Mouse (Mus musculus) hindbrain, embryonic 10.5 days (tissue): ENCODE results near the gene Tmc8. TPM values are rescaled to one million over a fixed set of nuclear protein-coding genes. Genes with fewer than 3 reads are reported as not detected.

ENCODE experiments used
- DNase-seq: peaks from one replicate; pipeline ENCODE4 v3.0.0-alpha.2; 2017; ENCODE audit warnings: low spot score
- H3K27ac ChIP-seq: fragments of 300-500 bp; sonication (generic); 2 replicates; pipeline ENCODE4 v1.5.1; 2016; ENCODE audit warnings: mild to moderate bottlenecking, moderate library complexity
- H3K27me3 ChIP-seq: fragments of 300-500 bp; sonication (generic); 2 replicates; pipeline ENCODE4 v1.6.1; 2016; ENCODE audit warnings: mild to moderate bottlenecking; ENCODE audit not compliant: poor library complexity, insufficient read depth, severe bottlenecking
- H3K36me3 ChIP-seq: fragments of 300-500 bp; sonication (generic); 2 replicates; pipeline ENCODE4 v1.6.1; 2016; ENCODE audit warnings: mild to moderate bottlenecking, moderate library complexity
- H3K4me1 ChIP-seq: fragments of 300-500 bp; sonication (generic); replicated peaks from 2 replicates; pipeline ENCODE4 v1.6.1; 2016; ENCODE audit warnings: mild to moderate bottlenecking
- H3K4me3 ChIP-seq: fragments of 300-500 bp; sonication (generic); 2 replicates; pipeline ENCODE4 v1.5.1; 2016; ENCODE audit warnings: mild to moderate bottlenecking, moderate library complexity
- H3K9me3 ChIP-seq: fragments of 300-500 bp; sonication (generic); 2 replicates; pipeline ENCODE4 v1.6.1; 2016; ENCODE audit warnings: mild to moderate bottlenecking, moderate library complexity
- WGBS: fragments of 180-500 bp; shearing (Covaris S2); methylation state at CpG from one replicate; pipeline ENCODE4 v1.1.7; 2016; 5-methylcytosine and 5-hydroxymethylcytosine counted together
- polyA plus RNA-seq: library from polyadenylated mRNA; unstranded; fragments of >200 nt; fragmentation: Nextera tagmentation; extraction: Ambion mirVana; gene quantifications from 2 replicates; pipeline ENCODE4 v1.2.1, GENCODE M21; 2016

Gene Tmc8
- polyA plus RNA-seq, 1 experiment from 2014 or later, result 1.5 TPM

- Histone ChIP-seq H3K4me1 (no peaks in the 10 kb centered on the region), H3K27ac (no peak overlapping the region), H3K4me3 (no peak overlapping the region), H3K36me3 (peaks cover 96% of the 10 kb centered on the region), H3K27me3 (no peaks in the 10 kb centered on the region), H3K9me3 (no peaks in the 10 kb centered on the region)
- WGBS, result 96% methylated on average over 26 of the region's 26 CpGs
- no peak for DNase-seq
These were observed 21.3 kb upstream of the Tmc8 start for GRCm38 (mm10) chr11:117760374-117761119.

DNA sequence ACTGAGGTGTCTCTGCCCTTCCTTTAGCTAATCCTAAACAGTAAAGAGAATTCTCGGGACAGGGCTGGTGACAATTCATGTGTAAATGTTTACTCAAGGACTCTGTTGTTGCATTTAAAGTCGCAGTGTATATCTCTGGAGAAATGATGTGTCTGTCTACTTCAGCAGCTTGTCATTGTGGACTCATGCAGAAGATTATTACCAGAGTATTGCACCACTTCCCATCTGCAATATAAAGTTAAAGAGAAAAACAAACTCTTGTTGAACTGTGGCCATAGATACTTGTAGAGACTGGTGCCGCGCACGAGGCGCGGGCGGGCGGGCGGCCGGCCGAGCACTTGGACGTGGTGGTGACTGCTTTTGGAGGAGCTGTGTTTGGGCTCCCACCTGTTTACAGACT lies 20.1 kb upstream of the Tmc8 start:
- no peak overlapping the region for H3K4me3 ChIP-seq
- 94% methylated on average over 13 of the region's 13 CpGs for WGBS
- no peaks in the 10 kb centered on the region for H3K4me1 ChIP-seq
- no peak overlapping the region for H3K27ac ChIP-seq
- peaks cover 96% of the 10 kb centered on the region for H3K36me3 ChIP-seq
- no peak for DNase-seq
- no peaks in the 10 kb centered on the region for H3K9me3 ChIP-seq
- no peaks in the 10 kb centered on the region for H3K27me3 ChIP-seq

DNA sequence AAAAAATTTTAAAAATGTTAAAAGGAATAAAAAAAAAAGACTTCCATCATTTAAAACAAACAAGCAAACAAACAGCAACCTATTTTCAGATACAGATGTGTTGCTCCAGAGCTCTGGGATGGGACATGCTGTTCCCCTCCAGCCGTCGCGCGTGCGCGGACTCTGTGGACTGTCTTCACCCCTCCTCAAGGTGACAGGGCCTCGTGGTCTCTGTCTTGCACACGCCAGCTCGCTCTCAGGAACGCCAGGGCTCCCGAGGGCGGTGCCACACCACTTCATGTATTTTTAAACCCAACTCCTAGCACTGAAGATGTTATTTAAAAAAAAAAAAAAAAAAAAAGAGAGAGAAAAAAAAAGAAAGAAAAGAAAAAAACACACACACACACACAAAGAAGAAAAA lies 19.6 kb upstream of the Tmc8 start:
- Histone ChIP-seq H3K27me3 (no peaks in the 10 kb centered on the region), H3K27ac (no peak overlapping the region), H3K36me3 (peaks cover 92% of the 10 kb centered on the region), H3K9me3 (no peaks in the 10 kb centered on the region), H3K4me3 (no peak overlapping the region), H3K4me1 (no peaks in the 10 kb centered on the region)
- WGBS, result 94% methylated on average over 12 of the region's 12 CpGs
- DNase-seq, result no peak

GRCm38 (mm10) chr11:117764319-117764718 lies 17.6 kb upstream of the Tmc8 start:
- no peak overlapping the region for H3K27ac ChIP-seq
- 91% methylated on average over 9 of the region's 9 CpGs for WGBS
- no peaks in the 10 kb centered on the region for H3K9me3 ChIP-seq
- DNase-seq, result no peak
- peaks cover 76% of the 10 kb centered on the region for H3K36me3 ChIP-seq
- no peaks in the 10 kb centered on the region for H3K27me3 ChIP-seq
- no peak overlapping the region for H3K4me3 ChIP-seq
- H3K4me1 ChIP-seq, result peaks cover 5% of the 10 kb centered on the region; the same call in 1 of the 2 replicates

GRCm38 (mm10) chr11:117765361-117765760 lies 16.5 kb upstream of the Tmc8 start:
- H3K36me3 ChIP-seq, result peaks cover 75% of the 10 kb centered on the region
- 87% methylated on average over 5 of the region's 5 CpGs for WGBS

GRCm38 (mm10) chr11:117766275-117766674 lies 15.6 kb upstream of the Tmc8 start:
- no peak for DNase-seq
- 85% methylated on average over 3 of the region's 3 CpGs for WGBS
- no peaks in the 10 kb centered on the region for H3K9me3 ChIP-seq
- H3K27ac ChIP-seq, result no peak overlapping the region
- H3K4me3 ChIP-seq, result no peak overlapping the region
- no peaks in the 10 kb centered on the region for H3K27me3 ChIP-seq
- H3K4me1 ChIP-seq, result peaks cover 9% of the 10 kb centered on the region; the same call in 1 of the 2 replicates
- H3K36me3 ChIP-seq, result peaks cover 67% of the 10 kb centered on the region

More at GRCm38 (mm10) chr11:117765361-117765760, 16.5 kb upstream of the Tmc8 start:
- Histone ChIP-seq H3K4me3 (no peak overlapping the region), H3K9me3 (no peaks in the 10 kb centered on the region), H3K27ac (peak overlapping the region; percentile 23; the same call in 1 of the 2 replicates), H3K4me1 (peaks cover 9% of the 10 kb centered on the region; the same call in 1 of the 2 replicates), H3K27me3 (no peaks in the 10 kb centered on the region)
- no peak for DNase-seq

DNA sequence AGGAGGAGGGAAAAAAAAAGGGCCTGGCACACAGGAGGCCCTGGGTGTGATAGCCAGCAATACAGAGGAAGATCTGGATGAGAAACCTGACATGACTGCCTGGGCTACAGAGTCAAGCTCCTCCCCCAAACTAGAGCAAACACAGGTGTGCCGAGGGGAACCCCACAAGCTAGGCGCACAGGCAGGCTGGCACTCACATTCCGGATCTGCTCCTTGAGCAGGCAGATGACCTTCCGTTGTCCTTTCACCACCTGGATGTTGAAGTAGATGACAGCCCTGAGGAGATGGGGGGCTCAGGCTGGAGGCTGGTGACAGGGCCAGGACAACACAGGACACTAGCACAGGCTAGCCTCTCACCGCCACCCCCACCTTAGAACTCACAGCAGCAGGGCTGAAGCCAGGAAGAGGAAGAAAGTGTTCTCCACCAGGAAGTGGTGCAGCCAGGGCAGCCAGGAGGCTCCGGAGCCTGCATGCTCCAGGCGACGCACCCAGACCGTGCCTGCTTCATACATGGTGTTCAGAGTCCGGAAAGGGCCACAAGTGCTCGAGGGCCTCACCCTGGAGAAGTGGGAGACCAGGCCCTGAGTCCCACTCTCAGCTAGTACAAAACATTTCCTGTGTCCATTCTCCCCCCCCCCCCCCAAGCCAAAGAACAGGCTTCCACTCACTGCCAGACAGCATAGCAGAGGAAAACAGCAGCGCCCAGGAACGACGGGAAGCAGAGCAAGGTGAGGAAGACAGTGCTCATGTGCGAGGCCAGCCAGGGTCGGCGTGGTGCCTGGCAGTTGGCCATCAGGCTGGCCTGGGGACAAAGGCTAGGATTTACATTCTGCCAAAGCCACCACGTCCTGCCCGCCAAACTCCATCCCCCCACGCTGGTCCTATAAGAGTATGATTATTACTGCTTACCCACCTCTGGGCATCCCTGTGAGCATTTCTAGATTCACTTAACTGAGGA lies 12.9 kb upstream of the Tmc8 start:
- WGBS, result 89% methylated on average over 20 of the region's 20 CpGs
- Histone ChIP-seq H3K27ac (peak overlapping the region; percentile 62), H3K27me3 (no peaks in the 10 kb centered on the region), H3K4me3 (no peak overlapping the region), H3K4me1 (peaks cover 9% of the 10 kb centered on the region; the same call in 1 of the 2 replicates), H3K9me3 (no peaks in the 10 kb centered on the region), H3K36me3 (peaks cover 59% of the 10 kb centered on the region)
- peak; percentile 2 for DNase-seq

- Histone ChIP-seq H3K27ac (peak overlapping the region; percentile 62; the same call in 1 of the 2 replicates), H3K36me3 (peaks cover 55% of the 10 kb centered on the region), H3K9me3 (no peaks in the 10 kb centered on the region), H3K27me3 (no peaks in the 10 kb centered on the region), H3K4me3 (no peak overlapping the region), H3K4me1 (peaks cover 9% of the 10 kb centered on the region; the same call in 1 of the 2 replicates)
- no peak for DNase-seq
- 90% methylated on average over 7 of the region's 7 CpGs for WGBS
These were observed 12.2 kb upstream of the Tmc8 start for GRCm38 (mm10) chr11:117769683-117770047.

DNA sequence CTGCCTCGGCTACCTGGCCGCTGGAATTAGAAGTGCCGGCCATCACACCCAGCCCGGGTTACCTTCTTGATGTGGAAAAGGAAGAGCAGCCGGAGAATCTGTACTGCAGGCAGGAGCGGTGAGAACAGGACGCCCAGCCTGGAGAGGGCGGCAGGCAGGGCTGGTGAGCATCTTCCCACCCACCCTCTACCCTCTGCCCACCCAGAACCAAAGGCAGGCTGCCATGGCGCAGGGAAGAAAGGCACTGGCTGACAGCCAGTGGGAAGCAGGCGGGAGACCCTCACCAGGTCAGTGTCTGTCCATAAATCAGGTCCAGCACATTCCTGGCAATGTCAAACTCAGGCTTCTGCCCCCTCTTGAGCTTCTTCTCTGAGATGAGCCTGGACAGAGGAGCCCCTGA lies 11.5 kb upstream of the Tmc8 start:
- H3K9me3 ChIP-seq, result no peaks in the 10 kb centered on the region
- H3K27ac ChIP-seq, result 0 out of 2 replicates have a peak overlapping the region, but pooled peaks have one; percentile 3
- no peaks in the 10 kb centered on the region for H3K27me3 ChIP-seq
- no peak overlapping the region for H3K4me3 ChIP-seq
- peaks cover 9% of the 10 kb centered on the region; the same call in 1 of the 2 replicates for H3K4me1 ChIP-seq
- peaks cover 55% of the 10 kb centered on the region for H3K36me3 ChIP-seq
- 86% methylated on average over 10 of the region's 10 CpGs for WGBS
- DNase-seq, result no peak

- no peak for DNase-seq
- H3K36me3 ChIP-seq, result peaks cover 47% of the 10 kb centered on the region
- no peaks in the 10 kb centered on the region for H3K27me3 ChIP-seq
- H3K27ac ChIP-seq, result peak overlapping the region; percentile 40; the same call in 1 of the 2 replicates
- H3K4me3 ChIP-seq, result no peak overlapping the region
- peaks cover 10% of the 10 kb centered on the region for H3K4me1 ChIP-seq
- H3K9me3 ChIP-seq, result no peaks in the 10 kb centered on the region
- 96% methylated on average over 7 of the region's 7 CpGs for WGBS
These were observed 9.5 kb upstream of the Tmc8 start for GRCm38 (mm10) chr11:117772352-117772751.

GRCm38 (mm10) chr11:117774925-117775324 lies 7.0 kb upstream of the Tmc8 start:
- Histone ChIP-seq H3K27ac (no peak overlapping the region), H3K36me3 (peaks cover 36% of the 10 kb centered on the region), H3K27me3 (peaks cover 14% of the 10 kb centered on the region), H3K4me1 (peaks cover 26% of the 10 kb centered on the region), H3K9me3 (no peaks in the 10 kb centered on the region), H3K4me3 (no peak overlapping the region)
- no peak for DNase-seq
- 95% methylated on average over 10 of the region's 10 CpGs for WGBS

GRCm38 (mm10) chr11:117775540-117775939 lies 6.3 kb upstream of the Tmc8 start:
- peaks cover 20% of the 10 kb centered on the region for H3K27me3 ChIP-seq
- H3K27ac ChIP-seq, result peak overlapping the region; percentile 17; the same call in 1 of the 2 replicates
- no peak overlapping the region for H3K4me3 ChIP-seq
- no peaks in the 10 kb centered on the region for H3K9me3 ChIP-seq
- peaks cover 32% of the 10 kb centered on the region for H3K36me3 ChIP-seq
- 87% methylated on average over 11 of the region's 13 CpGs for whole genome bisulfite sequencing
- DNase-seq, result no peak
- peaks cover 32% of the 10 kb centered on the region for H3K4me1 ChIP-seq
